Mouse (Mus musculus) bone marrow, adult 2 months (tissue): ENCODE measurements around the gene Nutm1.

Experiments used
- CTCF ChIP-seq: fragments of 200-500 bp; IDR thresholded peaks from 2 replicates; pipeline ENCODE4 v1.5.1; 2011; ENCODE audit warnings: low read length, control low read depth; ENCODE audit not compliant: control insufficient read depth, insufficient read depth
- POLR2A ChIP-seq: fragments of 200-500 bp; IDR thresholded peaks from 2 replicates; pipeline ENCODE4 v1.6.1; 2011; ENCODE audit warnings: low read depth, mild to moderate bottlenecking, control low read depth, low read length, borderline replicate concordance; ENCODE audit not compliant: control insufficient read depth

GRCm38 (mm10) chr2:112270011-112270410 lies 10.9 kb upstream of the Nutm1 start:
- TF ChIP-seq POLR2A (no peak), CTCF (no peak)
